Mouse (Mus musculus) CH12.LX (cell line): Measurements from ENCODE around the gene Sh3bp5l. TPM values are rescaled to one million over a fixed set of nuclear protein-coding genes. Genes with fewer than 3 reads are reported as not detected.
"Not testable (repeated sequence)": the region's sequence is repeated elsewhere in the genome, so short reads cannot be mapped to it uniquely, and the experiment has no call there.

Experiments
- DNase-seq: peaks from one replicate; pipeline ENCODE4 v3.0.0-alpha.2; 2013; ENCODE audit errors: extremely low read depth
- H3K27ac ChIP-seq: 2 replicates; pipeline ENCODE4 v1.5.1; 2012; ENCODE audit warnings: low read depth, mild to moderate bottlenecking, control low read depth, moderate library complexity; ENCODE audit not compliant: insufficient read depth
- H3K27me3 ChIP-seq: replicated peaks from 2 replicates; pipeline ENCODE3; 2012; ENCODE audit warnings: inconsistent platforms
- H3K36me3 ChIP-seq, 2 experiments: replicated peaks in 1 of 2; 2 replicates each; pipeline versions ENCODE3 to v1.6.1; 2012; ENCODE audit warnings: inconsistent platforms in 1 of 2, low read length in 1 of 2, mild to moderate bottlenecking in 1 of 2, mixed read lengths in 1 of 2, moderate library complexity in 1 of 2; ENCODE audit not compliant: control insufficient read depth in 1 of 2, insufficient read depth in 1 of 2
- H3K4me1 ChIP-seq, 2 experiments: 2 replicates each; pipeline ENCODE4 v1.6.1; 2012; ENCODE audit warnings: inconsistent platforms in 1 of 2, moderate library complexity in 1 of 2; ENCODE audit not compliant: insufficient read depth in 2 of 2, control insufficient read depth in 1 of 2
- H3K4me2 ChIP-seq: 2 replicates; pipeline ENCODE4 v1.6.1; 2012; ENCODE audit warnings: low read depth, mild to moderate bottlenecking, control low read depth; ENCODE audit not compliant: poor library complexity, insufficient read depth, severe bottlenecking
- H3K4me3 ChIP-seq, 3 experiments: fragments of 150-350 bp in 1 of 3; sonication (generic) in 1 of 3; replicated peaks in 1 of 3; 2 replicates each; pipeline versions ENCODE3 to v1.5.1; 2011 to 2012; ENCODE audit warnings: low read depth in 2 of 3, low read length in 2 of 3, mild to moderate bottlenecking in 2 of 3, moderate library complexity in 2 of 3, control low read depth in 1 of 3, improper control_type of control experiment in 1 of 3, inconsistent platforms in 1 of 3, mixed read lengths in 1 of 3; ENCODE audit not compliant: poor library complexity in 1 of 3
- H3K79me2 ChIP-seq: replicated peaks from 2 replicates; pipeline ENCODE4 v1.6.1; 2012; ENCODE audit warnings: mild to moderate bottlenecking, moderate library complexity; ENCODE audit not compliant: control insufficient read depth, poor library complexity, insufficient read depth, severe bottlenecking; ENCODE audit errors: extremely low read depth
- H3K9ac ChIP-seq: 2 replicates; pipeline ENCODE4 v1.6.1; 2012; ENCODE audit warnings: low read depth, mild to moderate bottlenecking, control low read depth, moderate library complexity; ENCODE audit not compliant: insufficient read depth
- H3K9me3 ChIP-seq: replicated peaks from 2 replicates; pipeline ENCODE3; 2012; ENCODE audit warnings: low read length, inconsistent platforms, mixed read lengths
- CHD1 ChIP-seq: IDR thresholded peaks from 2 replicates; pipeline ENCODE4 v1.6.1; 2012; ENCODE audit warnings: low read depth, low read length, improper control_type of control experiment, inconsistent platforms
- CHD2 ChIP-seq: IDR thresholded peaks from 2 replicates; pipeline ENCODE4 v1.6.1; 2011; ENCODE audit warnings: low read length, improper control_type of control experiment
- ELF1 ChIP-seq: IDR thresholded peaks from 2 replicates; pipeline ENCODE4 v1.6.1; 2014; ENCODE audit warnings: low read depth, mild to moderate bottlenecking, inconsistent platforms, low read length, improper control_type of control experiment
- EP300 ChIP-seq: IDR thresholded peaks from 2 replicates; pipeline ENCODE4 v1.6.1; 2011; ENCODE audit warnings: low read length, improper control_type of control experiment
- ETS1 ChIP-seq: conservative IDR thresholded peaks from 2 replicates; pipeline ENCODE4 v1.6.1; 2012; ENCODE audit warnings: low read depth, mild to moderate bottlenecking, inconsistent platforms, low read length, improper control_type of control experiment, moderate library complexity
- JUN ChIP-seq: IDR thresholded peaks from 2 replicates; pipeline ENCODE4 v1.6.1; 2011; ENCODE audit warnings: low read depth, mild to moderate bottlenecking, low read length, improper control_type of control experiment, moderate library complexity; ENCODE audit not compliant: insufficient read depth
- ZMIZ1 ChIP-seq: IDR thresholded peaks from 2 replicates; pipeline ENCODE4 v1.6.1; 2012; ENCODE audit warnings: low read depth, mild to moderate bottlenecking, inconsistent platforms, low read length, improper control_type of control experiment
- dilution Hi-C: fragments of 300-500 bp; cut with MboI; formaldehyde crosslinking; loops from 2 replicates; pipeline ENCODE4 v1.14.3; 2020; ENCODE audit warnings: low sequenced_read_pairs; ENCODE audit not compliant: extremely low pct_unique_long_range_greater_than_20kb, extremely low pct_ligation_motif_present
- in situ Hi-C: fragments of 300-500 bp; cut with MboI; formaldehyde crosslinking; loops from 3 replicates; pipeline ENCODE4 v1.14.3; 2019; ENCODE audit warnings: low sequenced_read_pairs, low pct_ligation_motif_present, low pct_unique_long_range_greater_than_20kb, mixed read lengths
- polyA plus RNA-seq: library from polyadenylated mRNA; unstranded; fragments of >175 nt; gene quantifications from 2 replicates; pipeline ENCODE4 v1.2.1, GENCODE M21; 2012; ENCODE audit warnings: low read depth; ENCODE audit not compliant: insufficient read length
- total RNA-seq, 2 experiments: library from RNA; depleted of rRNA; stranded (reverse); fragments of 300-350 nt in 1 of 2; fragments of >200 nt in 1 of 2; gene quantifications; 2 replicates each; pipeline ENCODE4 v1.2.3; 2012 to 2014

Sh3bp5l gene
- total and polyA plus RNA-seq, 3 experiments = 18.6 to 27.7 (median 22.8) TPM

- TF ChIP-seq CHD1 = no peak
- Histone ChIP-seq H3K27ac (no peak overlapping the region), H3K9ac (no peak overlapping the region), H3K4me1 (no peaks in the 10 kb centered on the region), H3K4me3 (no peak overlapping the region), H3K36me3 (no peaks in the 10 kb centered on the region), H3K79me2 (no peaks in the 10 kb centered on the region), H3K9me3 (peaks cover 5% of the 10 kb centered on the region), H3K27me3 (peaks cover 88% of the 10 kb centered on the region), H3K4me2 (no peak overlapping the region)
- DNase-seq = no peak
- dilution Hi-C loops (no loop called here), in situ Hi-C loops (no loop called here)
Measured at GRCm38 (mm10) chr11:58357042-58357441, 26.5 kb downstream of the Sh3bp5l start.

GRCm38 (mm10) chr11:58357844-58358534 lies 27.5 kb downstream of the Sh3bp5l start:
- H3K36me3 ChIP-seq = no peaks in the 10 kb centered on the region
- H3K9me3 ChIP-seq = no peaks in the 10 kb centered on the region
- no peak for TF ChIP-seq ELF1
- TF ChIP-seq CHD2 = no peak
- no peak for TF ChIP-seq ETS1
- TF ChIP-seq, all 38 proteins: peak for 0
- Histone ChIP-seq H3K9ac (no peak overlapping the region), H3K4me1 (no peaks in the 10 kb centered on the region), H3K27me3 (peaks cover 88% of the 10 kb centered on the region), H3K4me2 (no peak overlapping the region), H3K27ac (no peak overlapping the region), H3K4me3 (no peak overlapping the region), H3K79me2 (no peaks in the 10 kb centered on the region)
- in situ Hi-C loops = no loop called here
- DNase-seq = no peak
- dilution Hi-C loops = no loop called here

GRCm38 (mm10) chr11:58362562-58362961 lies 32.0 kb downstream of the Sh3bp5l start:
- H3K36me3 ChIP-seq, H3K4me1 ChIP-seq, H3K9ac ChIP-seq, dilution Hi-C loops, in situ Hi-C loops, DNase-seq, H3K9me3 ChIP-seq, H3K4me3 ChIP-seq, H3K79me2 ChIP-seq, H3K4me2 ChIP-seq, H3K27ac ChIP-seq: not testable (repeated sequence)
- H3K27me3 ChIP-seq = peaks cover 72% of the 10 kb centered on the region

- dilution Hi-C loops = no loop called here
- H3K4me3 ChIP-seq = no peak overlapping the region
- 0 out of 4 replicates have a peak, but pooled peaks cover 0 to 2% of the 10 kb centered on the region in 2 experiments for H3K4me1 ChIP-seq
- H3K9me3 ChIP-seq = no peaks in the 10 kb centered on the region
- no peak overlapping the region for H3K27ac ChIP-seq
- no peak overlapping the region for H3K4me2 ChIP-seq
- TF ChIP-seq ZMIZ1 = no peak
- TF ChIP-seq EP300 = no peak
- no peak for TF ChIP-seq JUN
- H3K79me2 ChIP-seq = no peaks in the 10 kb centered on the region
- in situ Hi-C loops = no loop called here
- H3K27me3 ChIP-seq = peaks cover 69% of the 10 kb centered on the region
- DNase-seq = no peak
- H3K36me3 ChIP-seq = no peaks in the 10 kb centered on the region
- H3K9ac ChIP-seq = no peak overlapping the region
Measured at GRCm38 (mm10) chr11:58364454-58364853, 33.9 kb downstream of the Sh3bp5l start.

- H3K27me3 ChIP-seq = peaks cover 68% of the 10 kb centered on the region
- H3K4me1 ChIP-seq, dilution Hi-C loops, DNase-seq, H3K9me3 ChIP-seq, H3K27ac ChIP-seq, in situ Hi-C loops, H3K36me3 ChIP-seq, H3K4me2 ChIP-seq, H3K4me3 ChIP-seq, H3K79me2 ChIP-seq, H3K9ac ChIP-seq: not testable (repeated sequence)
Measured at GRCm38 (mm10) chr11:58366191-58366590, 35.7 kb downstream of the Sh3bp5l start.
